Mouse (Mus musculus) E14TG2a.4 (cell line): ENCODE measurements around the gene Sh3pxd2b.

ENCODE experiments used
- H3K27me3 ChIP-seq: 2 replicates; pipeline ENCODE4 v1.6.1; 2014; ENCODE audit warnings: low read length, control low read depth; ENCODE audit not compliant: insufficient read depth
- H3K36me3 ChIP-seq: 2 replicates; pipeline ENCODE4 v1.6.1; 2014; ENCODE audit warnings: low read length, control low read depth; ENCODE audit not compliant: insufficient read depth
- H3K4me1 ChIP-seq: replicated peaks from 2 replicates; pipeline ENCODE4 v1.6.1; 2014; ENCODE audit warnings: low read depth, low read length, control low read depth
- H3K4me3 ChIP-seq: replicated peaks from 2 replicates; pipeline ENCODE4 v1.5.1; 2014; ENCODE audit warnings: mild to moderate bottlenecking, low read length
- H3K9me3 ChIP-seq: 2 replicates; pipeline ENCODE4 v1.6.1; 2014; ENCODE audit warnings: low read length, control low read depth
- CTCF ChIP-seq: conservative IDR thresholded peaks from 2 replicates; pipeline ENCODE4 v1.5.1; 2014; ENCODE audit warnings: low read length
- NANOG ChIP-seq: IDR thresholded peaks from 2 replicates; pipeline ENCODE4 v1.6.1; 2014; ENCODE audit warnings: borderline replicate concordance, low read length, mixed read lengths
- POU5F1 ChIP-seq: IDR thresholded peaks from 2 replicates; pipeline ENCODE4 v1.6.1; 2014; ENCODE audit warnings: low read length, borderline replicate concordance

Gene Sh3pxd2b

DNA sequence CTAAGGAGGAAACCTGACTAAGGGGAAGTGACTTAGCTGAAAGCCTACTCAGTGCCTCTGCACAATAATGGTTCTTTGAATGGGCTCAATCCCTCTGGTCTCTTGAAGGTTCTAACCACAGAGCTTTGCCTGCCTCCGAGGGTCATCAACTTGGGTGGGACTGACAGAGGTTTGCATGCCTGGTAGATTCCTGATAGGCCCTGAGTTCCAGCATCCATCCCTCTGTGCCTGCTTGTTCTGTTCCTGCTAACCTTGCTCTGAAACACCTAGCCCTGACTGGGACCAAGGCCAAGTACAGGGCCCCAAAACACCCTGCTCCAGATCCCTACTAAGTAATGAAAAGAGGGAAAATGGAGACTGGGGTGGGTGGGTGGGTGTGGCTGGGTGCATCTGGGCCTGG, 44.2 kb upstream of the Sh3pxd2b start:
- Histone ChIP-seq H3K9me3 (no peaks in the 10 kb centered on the region), H3K27me3 (peaks cover 37% of the 10 kb centered on the region), H3K36me3 (no peaks in the 10 kb centered on the region), H3K4me3 (no peak overlapping the region), H3K4me1 (peaks cover 5% of the 10 kb centered on the region)
- TF ChIP-seq NANOG (no peak), CTCF (no peak), POU5F1 (no peak)

DNA sequence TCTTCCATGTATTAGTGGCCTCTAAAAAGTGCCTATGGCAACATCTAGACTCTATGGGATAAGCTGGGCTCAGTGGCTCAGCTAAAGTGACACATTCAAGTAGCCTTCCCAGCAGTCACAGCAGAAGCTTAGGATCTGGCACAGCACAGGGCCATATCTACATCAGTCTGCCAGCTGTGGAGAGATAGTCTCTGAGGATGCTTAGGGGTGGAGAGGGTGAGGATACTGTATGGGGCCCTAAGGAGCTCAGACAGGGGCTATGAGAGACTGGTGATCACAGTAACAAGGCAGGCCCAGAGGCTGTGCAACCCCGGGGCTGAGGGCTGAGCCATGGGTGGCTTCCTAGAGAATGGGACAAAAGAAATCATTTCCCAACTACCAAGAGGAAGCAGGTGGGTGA, 40.6 kb upstream of the Sh3pxd2b start:
- no peaks in the 10 kb centered on the region for H3K9me3 ChIP-seq
- H3K36me3 ChIP-seq = no peaks in the 10 kb centered on the region
- H3K4me1 ChIP-seq = no peaks in the 10 kb centered on the region
- peaks cover 33% of the 10 kb centered on the region for H3K27me3 ChIP-seq
- TF ChIP-seq NANOG (no peak), POU5F1 (no peak), CTCF (no peak)
- H3K4me3 ChIP-seq = no peak overlapping the region

DNA sequence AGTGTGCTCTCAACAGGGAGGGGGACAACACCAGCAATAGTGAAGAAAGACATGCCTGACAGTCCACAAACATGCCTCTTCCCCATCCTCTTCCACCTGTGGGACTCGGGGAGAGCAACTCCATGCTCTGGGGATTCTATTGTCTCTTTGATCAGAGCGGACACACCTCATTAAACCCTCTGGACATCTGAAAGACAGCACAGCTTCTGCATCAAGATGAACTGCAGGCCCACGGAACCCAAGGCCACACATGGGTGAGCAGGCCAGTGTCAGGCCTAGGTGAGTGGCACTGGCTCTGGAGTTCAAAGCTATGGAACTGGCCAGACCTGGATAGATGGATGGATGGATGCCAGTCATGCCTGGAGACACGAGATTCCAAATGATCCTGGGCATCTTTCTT, 38.2 kb upstream of the Sh3pxd2b start:
- Histone ChIP-seq H3K9me3 (no peaks in the 10 kb centered on the region), H3K36me3 (no peaks in the 10 kb centered on the region), H3K4me1 (no peaks in the 10 kb centered on the region), H3K4me3 (no peak overlapping the region), H3K27me3 (peaks cover 20% of the 10 kb centered on the region)
- no peak for TF ChIP-seq NANOG
- no peak for TF ChIP-seq POU5F1

DNA sequence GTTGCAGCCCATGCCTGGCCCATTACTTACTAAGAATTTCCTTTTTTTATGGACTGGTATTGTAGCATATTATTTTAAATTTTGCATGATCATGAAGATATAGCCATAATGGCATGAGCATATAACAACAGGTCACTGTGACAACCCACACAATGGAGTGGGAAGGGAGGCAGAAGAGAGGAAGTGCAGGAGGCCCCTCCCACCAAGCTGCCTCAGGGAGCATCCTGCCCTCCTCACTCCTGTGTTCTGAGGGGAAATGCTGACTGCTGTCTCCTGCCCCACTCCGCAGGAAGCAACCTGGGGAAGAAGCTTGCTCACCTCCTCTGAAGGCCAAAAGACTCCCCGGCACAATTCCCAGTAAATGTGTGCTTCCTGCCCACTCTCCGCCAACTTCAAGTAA, 37.7 kb upstream of the Sh3pxd2b start:
- Histone ChIP-seq H3K4me3 (no peak overlapping the region), H3K9me3 (no peaks in the 10 kb centered on the region), H3K4me1 (no peaks in the 10 kb centered on the region), H3K27me3 (peaks cover 23% of the 10 kb centered on the region), H3K36me3 (no peaks in the 10 kb centered on the region)
- TF ChIP-seq CTCF (no peak), POU5F1 (no peak), NANOG (no peak)

DNA sequence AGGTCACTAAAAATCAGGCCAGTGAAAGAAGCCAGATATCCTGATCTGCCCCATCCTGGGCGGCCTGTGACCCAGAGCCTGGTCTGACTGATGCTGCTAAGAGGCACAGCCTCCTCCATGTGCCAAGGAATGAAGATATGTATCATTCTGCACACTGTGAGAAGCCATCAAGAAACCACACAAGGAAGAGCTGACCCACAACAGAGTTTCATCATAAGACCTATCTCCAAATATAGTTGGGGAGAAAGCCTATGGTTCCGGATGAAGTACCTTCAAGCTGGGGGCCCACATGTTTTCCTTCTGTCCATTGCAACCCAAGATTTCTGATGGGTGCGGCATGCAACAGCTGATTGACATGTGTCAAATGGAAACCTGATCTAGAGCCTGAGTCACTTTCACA, 31.6 kb upstream of the Sh3pxd2b start:
- Histone ChIP-seq H3K4me1 (0 out of 2 replicates have a peak, but pooled peaks cover 5% of the 10 kb centered on the region), H3K4me3 (no peak overlapping the region), H3K9me3 (0 out of 2 replicates have a peak, but pooled peaks cover 3% of the 10 kb centered on the region), H3K36me3 (no peaks in the 10 kb centered on the region), H3K27me3 (peaks cover 29% of the 10 kb centered on the region; the same call in 1 of the 2 replicates)
- TF ChIP-seq POU5F1 (no peak), CTCF (no peak), NANOG (no peak)

DNA sequence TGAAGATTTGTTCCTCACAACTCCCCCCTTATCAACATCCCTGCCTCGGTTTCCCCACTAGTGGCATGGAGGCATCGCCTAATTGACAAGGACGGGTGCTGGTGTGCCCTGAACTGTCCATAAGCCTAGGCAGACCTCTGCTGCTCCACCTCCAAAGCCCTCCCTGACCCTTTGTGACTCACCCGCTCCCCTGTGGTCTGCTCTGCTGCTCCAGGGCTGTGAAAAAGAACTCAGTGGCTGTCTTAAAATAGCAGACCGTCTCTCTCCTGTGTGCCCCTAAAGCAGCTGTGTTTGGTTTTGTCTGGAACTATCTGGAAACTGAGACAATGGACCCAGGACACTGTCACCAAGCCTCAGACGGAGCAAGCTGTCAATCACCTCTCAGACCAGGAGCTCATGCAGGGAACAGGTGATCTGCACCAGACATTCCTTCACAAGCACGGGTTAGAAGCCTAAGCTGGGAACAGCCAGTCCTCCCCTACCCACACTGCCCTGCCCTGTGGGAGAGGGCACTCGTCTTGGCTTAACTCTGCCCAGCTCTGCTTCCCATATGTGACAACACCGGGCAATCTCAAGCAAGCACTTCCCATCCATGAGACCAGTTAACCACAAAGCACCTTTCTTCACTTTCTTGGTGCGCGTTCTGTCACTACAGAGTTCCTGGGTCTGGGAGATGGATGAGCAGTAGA, 27.0 kb upstream of the Sh3pxd2b start:
- TF ChIP-seq NANOG (no peak), POU5F1 (no peak), CTCF (no peak)
- Histone ChIP-seq H3K27me3 (peaks cover 31% of the 10 kb centered on the region), H3K4me1 (peaks cover 9% of the 10 kb centered on the region), H3K36me3 (no peaks in the 10 kb centered on the region), H3K4me3 (no peak overlapping the region), H3K9me3 (0 out of 2 replicates have a peak, but pooled peaks cover 3% of the 10 kb centered on the region)

DNA sequence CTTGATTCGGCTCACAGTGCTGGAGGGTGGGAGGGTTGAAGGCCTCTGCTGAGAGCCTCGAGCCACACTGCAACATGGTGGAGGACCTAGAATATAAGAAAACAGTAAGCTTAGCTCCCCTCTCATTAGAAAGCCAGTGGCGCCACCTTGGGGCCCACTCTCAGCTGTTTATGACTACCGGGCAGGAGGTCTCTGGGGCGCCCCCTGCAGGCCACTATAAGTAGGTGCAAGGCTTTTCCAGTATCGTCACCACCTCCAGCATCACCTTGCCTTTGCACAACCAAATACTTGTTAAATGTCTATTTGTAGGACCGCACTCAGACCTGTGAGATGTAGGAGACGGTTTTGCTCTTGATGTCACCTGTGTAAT, 26.4 kb upstream of the Sh3pxd2b start:
- no peak for TF ChIP-seq NANOG
- TF ChIP-seq CTCF = peak; percentile 84
- 0 out of 2 replicates have a peak, but pooled peaks cover 3% of the 10 kb centered on the region for H3K9me3 ChIP-seq
- H3K4me3 ChIP-seq = no peak overlapping the region
- H3K36me3 ChIP-seq = no peaks in the 10 kb centered on the region
- H3K4me1 ChIP-seq = peaks cover 9% of the 10 kb centered on the region
- H3K27me3 ChIP-seq = peaks cover 29% of the 10 kb centered on the region

DNA sequence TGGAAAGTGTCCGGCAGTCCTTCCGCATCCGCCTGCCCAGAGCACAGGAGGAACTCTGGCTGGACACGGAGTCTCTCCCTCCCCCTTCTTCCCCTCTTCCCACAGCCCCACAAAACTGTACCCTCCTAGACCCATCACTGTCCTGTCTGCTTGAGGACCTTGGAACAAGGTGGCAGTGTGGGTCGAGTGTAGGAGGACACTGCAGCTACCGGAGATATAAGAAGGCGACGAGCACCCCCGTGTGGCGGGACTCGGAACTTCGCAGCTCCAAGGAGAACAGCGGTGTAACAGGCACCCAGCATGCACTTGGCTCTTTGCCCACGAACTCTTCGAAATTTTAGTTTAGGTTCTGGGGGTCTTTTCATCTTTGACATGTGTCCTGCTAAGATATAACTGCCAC, 23.0 kb upstream of the Sh3pxd2b start:
- no peaks in the 10 kb centered on the region for H3K36me3 ChIP-seq
- no peaks in the 10 kb centered on the region for H3K9me3 ChIP-seq
- no peak overlapping the region for H3K4me3 ChIP-seq
- TF ChIP-seq NANOG (no peak), CTCF (peak; percentile 95), POU5F1 (no peak)
- peaks cover 24% of the 10 kb centered on the region for H3K27me3 ChIP-seq
- H3K4me1 ChIP-seq = peaks cover 9% of the 10 kb centered on the region

DNA sequence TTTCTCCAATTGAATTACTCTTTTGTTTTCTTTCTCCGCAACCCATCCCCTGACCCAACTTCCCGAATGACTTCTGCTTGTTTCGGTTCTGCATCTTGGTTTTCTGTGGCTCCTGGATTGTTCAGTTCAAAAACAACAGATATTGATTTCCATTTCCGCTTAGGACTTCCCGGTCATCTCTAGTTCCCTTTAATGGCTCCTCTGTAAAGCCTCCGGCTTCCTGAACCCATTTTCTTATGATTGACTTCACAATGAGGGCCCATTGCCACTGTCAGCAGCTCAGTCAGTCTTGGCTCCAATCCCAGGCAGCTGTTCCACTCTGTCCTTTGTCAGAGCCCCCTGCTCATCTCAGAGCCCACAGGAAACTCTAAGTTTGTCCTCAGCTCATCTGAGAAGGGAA, 16.5 kb upstream of the Sh3pxd2b start:
- Histone ChIP-seq H3K36me3 (no peaks in the 10 kb centered on the region), H3K27me3 (no peaks in the 10 kb centered on the region), H3K4me1 (peaks cover 5% of the 10 kb centered on the region), H3K4me3 (no peak overlapping the region), H3K9me3 (peaks cover 4% of the 10 kb centered on the region; the same call in 1 of the 2 replicates)
- TF ChIP-seq NANOG (no peak), CTCF (no peak), POU5F1 (no peak)
